Mouse (Mus musculus): Measurements from ENCODE around the gene Chic2. TPM values are rescaled to one million over a fixed set of nuclear protein-coding genes. Genes with fewer than 3 reads are reported as not detected.

Gene Chic2
- polyA plus RNA-seq, 1 experiment: 12.7 TPM

- Histone ChIP-seq H3K27ac (ENCODE audit: control insufficient read depth, insufficient read depth, low read length) (no peak overlapping the region), H3K27me3 (ENCODE audit: control insufficient read depth, insufficient read depth, low read length) (no peaks in the 10 kb centered on the region), H3K4me3 (ENCODE audit: control insufficient read depth, insufficient read depth, low read length) (no peak overlapping the region), H3K4me1 (replicated peaks; ENCODE audit: control insufficient read depth, insufficient read depth, low read length) (no peaks in the 10 kb centered on the region), H3K36me3 (ENCODE audit: control insufficient read depth, insufficient read depth, low read length) (no peaks in the 10 kb centered on the region)
- TF ChIP-seq CTCF (IDR thresholded peaks at IDR 0.05; ENCODE audit: borderline replicate concordance, control insufficient read depth, extremely low read depth, insufficient read depth, low read length, poor library complexity): no peak
- WGBS: 71% methylated on average over 2 of the region's 2 CpGs
- no peak for DNase-seq
These were observed 91.6 kb downstream of the Chic2 start for GRCm38 (mm10) chr5:74952938-74953337.

GRCm38 (mm10) chr5:74951375-74951774 is 93.2 kb downstream of the Chic2 start:
- 31% methylated on average over 5 of the region's 5 CpGs for WGBS
- no peak for TF ChIP-seq CTCF (IDR thresholded peaks at IDR 0.05; ENCODE audit: borderline replicate concordance, control insufficient read depth, extremely low read depth, insufficient read depth, low read length, poor library complexity)
- TF ChIP-seq POLR2A (IDR thresholded peaks at IDR 0.05; ENCODE audit: control insufficient read depth, extremely low read depth, insufficient read depth, low read length, poor library complexity): no peak

GRCm38 (mm10) chr5:74949298-74949697 is 95.3 kb downstream of the Chic2 start:
- WGBS: 92% methylated on average over 7 of the region's 7 CpGs
- Histone ChIP-seq H3K36me3 (ENCODE audit: control insufficient read depth, insufficient read depth, low read length) (no peaks in the 10 kb centered on the region), H3K27me3 (ENCODE audit: control insufficient read depth, insufficient read depth, low read length) (no peaks in the 10 kb centered on the region), H3K4me3 (ENCODE audit: control insufficient read depth, insufficient read depth, low read length) (no peak overlapping the region), H3K4me1 (replicated peaks; ENCODE audit: control insufficient read depth, insufficient read depth, low read length) (no peaks in the 10 kb centered on the region), H3K27ac (ENCODE audit: control insufficient read depth, insufficient read depth, low read length) (no peak overlapping the region)
- no peak for DNase-seq
- TF ChIP-seq CTCF (IDR thresholded peaks at IDR 0.05; ENCODE audit: borderline replicate concordance, control insufficient read depth, extremely low read depth, insufficient read depth, low read length, poor library complexity): no peak
- no peak for TF ChIP-seq POLR2A (IDR thresholded peaks at IDR 0.05; ENCODE audit: control insufficient read depth, extremely low read depth, insufficient read depth, low read length, poor library complexity)

More at GRCm38 (mm10) chr5:74951375-74951774, 93.2 kb downstream of the Chic2 start:
- no peak for DNase-seq
- no peaks in the 10 kb centered on the region for H3K4me1 ChIP-seq (replicated peaks; ENCODE audit: control insufficient read depth, insufficient read depth, low read length)
- no peaks in the 10 kb centered on the region for H3K27me3 ChIP-seq (ENCODE audit: control insufficient read depth, insufficient read depth, low read length)
- no peaks in the 10 kb centered on the region for H3K36me3 ChIP-seq (ENCODE audit: control insufficient read depth, insufficient read depth, low read length)
- no peak overlapping the region for H3K27ac ChIP-seq (ENCODE audit: control insufficient read depth, insufficient read depth, low read length)
- H3K4me3 ChIP-seq (ENCODE audit: control insufficient read depth, insufficient read depth, low read length): no peak overlapping the region

GRCm38 (mm10) chr5:74948482-74948881 is 96.1 kb downstream of the Chic2 start:
- Histone ChIP-seq H3K27me3 (ENCODE audit: control insufficient read depth, insufficient read depth, low read length) (no peaks in the 10 kb centered on the region; the same call in 1 of the 2 replicates), H3K4me3 (ENCODE audit: control insufficient read depth, insufficient read depth, low read length) (no peak overlapping the region), H3K27ac (ENCODE audit: control insufficient read depth, insufficient read depth, low read length) (no peak overlapping the region), H3K4me1 (replicated peaks; ENCODE audit: control insufficient read depth, insufficient read depth, low read length) (0 out of 2 replicates have a peak, but pooled peaks cover 3% of the 10 kb centered on the region), H3K36me3 (ENCODE audit: control insufficient read depth, insufficient read depth, low read length) (no peaks in the 10 kb centered on the region)
- no peak for DNase-seq
- TF ChIP-seq CTCF (IDR thresholded peaks at IDR 0.05; ENCODE audit: borderline replicate concordance, control insufficient read depth, extremely low read depth, insufficient read depth, low read length, poor library complexity) (no peak), POLR2A (IDR thresholded peaks at IDR 0.05; ENCODE audit: control insufficient read depth, extremely low read depth, insufficient read depth, low read length, poor library complexity) (no peak)
- WGBS: 70% methylated on average over 8 of the region's 8 CpGs

Other genes with a start within 250 kb of the Chic2 start
- gene Gsx2, start 30.8 kb upstream of the Chic2 start, polyA plus RNA-seq (2012; rRNA removed): not detected in 2 replicates
- gene Pdgfra, start 107.5 kb upstream of the Chic2 start, polyA plus RNA-seq (2012; rRNA removed): 1.8 and 3.4 TPM in 2 replicates